8 mouse cellular contexts compared by ENCODE assay signal in the genomic region with DNA sequence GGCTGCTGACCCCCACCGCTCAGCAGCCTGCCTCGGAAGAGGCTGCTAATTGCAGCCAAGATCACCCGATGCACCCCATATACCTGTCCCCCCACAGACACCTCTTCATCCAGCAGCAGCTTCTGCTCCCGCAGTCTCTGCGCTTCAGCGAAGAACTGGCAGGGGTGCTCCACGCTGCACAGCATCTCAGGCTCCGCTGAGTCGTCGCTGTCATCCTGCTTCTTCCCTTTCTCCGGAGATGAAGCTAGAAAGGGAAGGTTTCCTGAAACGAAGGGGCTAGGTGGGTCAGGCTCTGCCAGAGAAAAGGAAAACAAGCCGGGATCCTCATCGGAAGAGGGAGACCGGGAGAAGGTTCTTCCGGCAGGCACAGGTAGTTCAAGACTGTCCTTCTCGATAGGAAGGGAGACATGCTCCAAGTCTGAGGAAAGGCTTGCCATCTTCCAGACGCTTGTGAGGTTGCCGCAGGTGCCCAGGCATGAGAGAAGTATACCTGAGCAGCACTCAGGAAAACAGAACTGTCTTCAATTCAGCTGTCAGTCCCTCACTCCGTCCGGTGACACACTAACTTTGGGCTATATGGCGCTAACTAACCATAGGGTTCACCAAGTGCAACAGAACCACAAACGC. TPM values are rescaled to one million over a fixed set of nuclear protein-coding genes. Genes with fewer than 3 reads are reported as not detected.
DNase-seq lines count a peak whose midpoint lies in the region; ATAC-seq and TF ChIP-seq lines count a peak whose summit lies in the region.

No protein-coding gene starts in this region.

- H3K4me1 ChIP-seq in kidney, embryonic 14.5 days (ENCODE audit: control insufficient read depth, insufficient read depth, low read length): no peaks in the 10 kb centered on the region
- peaks cover 11% of the 10 kb centered on the region for H3K4me1 ChIP-seq in embryonic fibroblast, embryonic 13.5 days (ENCODE audit: control insufficient read depth, insufficient read depth, low read length)
- 0 out of 2 replicates have a peak, but pooled peaks cover 4% of the 10 kb centered on the region for H3K4me1 ChIP-seq in intestine, embryonic 14.5 days (replicated peaks; ENCODE audit: control insufficient read depth, insufficient read depth, low read length)
- peaks cover 4% of the 10 kb centered on the region for H3K4me1 ChIP-seq in lung, postnatal 0 days (ENCODE audit: insufficient read depth, low read depth, low read length)
- H3K4me1 ChIP-seq in stomach, embryonic 15.5 days: peaks cover 13% of the 10 kb centered on the region; the same call in 1 of the 2 replicates
- peaks cover 7% of the 10 kb centered on the region for H3K4me1 ChIP-seq in thymus, adult 2 months (replicated peaks; ENCODE audit: control insufficient read depth, insufficient read depth, low read length)

- TF ChIP-seq CTCF in embryonic fibroblast, embryonic 13.5 days (IDR thresholded peaks at IDR 0.05; ENCODE audit: borderline replicate concordance, insufficient read depth, low read length): no peak
- TF ChIP-seq CTCF in lung, postnatal 0 days (IDR thresholded peaks at IDR 0.05): no peak
- no peak for TF ChIP-seq CTCF in thymus, adult 2 months (IDR thresholded peaks at IDR 0.05; ENCODE audit: borderline replicate concordance, control insufficient read depth, extremely low read depth, insufficient read depth, low read length, poor library complexity)

- no peak for TF ChIP-seq POLR2A in embryonic fibroblast, embryonic 13.5 days (IDR thresholded peaks at IDR 0.05; ENCODE audit: low read depth, low read length)
- TF ChIP-seq POLR2A in thymus, adult 2 months (IDR thresholded peaks at IDR 0.05; ENCODE audit: control insufficient read depth, extremely low read depth, insufficient read depth, low read length, poor library complexity): no peak

- no peaks in the 10 kb centered on the region for H3K9me3 ChIP-seq in kidney, embryonic 14.5 days (ENCODE audit: control insufficient read depth, low read length)
- H3K9me3 ChIP-seq in intestine, embryonic 14.5 days (ENCODE audit: control insufficient read depth, low read length): no peaks in the 10 kb centered on the region
- no peaks in the 10 kb centered on the region for H3K9me3 ChIP-seq in lung, postnatal 0 days (ENCODE audit: low read length)
- H3K9me3 ChIP-seq in stomach, embryonic 15.5 days: no peaks in the 10 kb centered on the region

- 0 out of 2 replicates have a peak, but pooled peaks have one; percentile 42 for ATAC-seq in kidney, embryonic 14.5 days (ENCODE audit: low FRiP score, low TSS enrichment)
- 0 out of 2 replicates have a peak, but pooled peaks have one; percentile 45 for ATAC-seq in intestine, embryonic 14.5 days (replicated peaks; ENCODE audit: low FRiP score, low TSS enrichment, low read depth)
- ATAC-seq in lung, postnatal 0 days: 0 out of 2 replicates have a peak, but pooled peaks have one; percentile 13
- ATAC-seq in stomach, embryonic 15.5 days (ENCODE audit: insufficient read depth, low FRiP score, low read depth): no peak

- H3K4me2 ChIP-seq in kidney, embryonic 14.5 days (replicated peaks; ENCODE audit: low read depth, low read length): peak overlapping the region; percentile 90
- H3K4me2 ChIP-seq in intestine, embryonic 14.5 days (ENCODE audit: low read length): peak overlapping the region; percentile 83
- H3K4me2 ChIP-seq in lung, postnatal 0 days (replicated peaks; ENCODE audit: low read depth, low read length): peak overlapping the region; percentile 62
- peak overlapping the region; percentile 79 for H3K4me2 ChIP-seq in stomach, embryonic 15.5 days

- no peak overlapping the region for H3K27ac ChIP-seq in kidney, embryonic 14.5 days (ENCODE audit: low read depth, low read length)
- peak overlapping the region; percentile 71 for H3K27ac ChIP-seq in embryonic fibroblast, embryonic 13.5 days (ENCODE audit: insufficient read depth, low read length)
- H3K27ac ChIP-seq in intestine, embryonic 14.5 days (ENCODE audit: low read depth): no peak overlapping the region
- peak overlapping the region; percentile 63 for H3K27ac ChIP-seq in lung, postnatal 0 days (ENCODE audit: low read length)
- no peak overlapping the region for H3K27ac ChIP-seq in stomach, embryonic 15.5 days
- H3K27ac ChIP-seq in thymus, adult 2 months (ENCODE audit: control insufficient read depth, insufficient read depth, low read length): no peak overlapping the region

- peaks cover 8% of the 10 kb centered on the region for H3K27me3 ChIP-seq in kidney, embryonic 14.5 days (ENCODE audit: control insufficient read depth, insufficient read depth, low read length)
- no peaks in the 10 kb centered on the region for H3K27me3 ChIP-seq in intestine, embryonic 14.5 days (replicated peaks; ENCODE audit: control insufficient read depth, insufficient read depth, low read length)
- no peaks in the 10 kb centered on the region for H3K27me3 ChIP-seq in lung, postnatal 0 days (replicated peaks; ENCODE audit: insufficient read depth, low read length)
- H3K27me3 ChIP-seq in stomach, embryonic 15.5 days (replicated peaks): 0 out of 2 replicates have a peak, but pooled peaks cover 3% of the 10 kb centered on the region
- no peaks in the 10 kb centered on the region for H3K27me3 ChIP-seq in thymus, adult 2 months (ENCODE audit: control insufficient read depth, insufficient read depth, low read length)

- no peak for DNase-seq in kidney, adult 18-20 months
- DNase-seq in ZHBTc4 (ENCODE audit: low read depth, low spot score): peak; percentile 36
- DNase-seq in intestine, embryonic 14.5 days (ENCODE audit: low spot score): peak; percentile 64
- DNase-seq in lung, postnatal 0 days (ENCODE audit: low spot score): no peak
- DNase-seq in thymus, adult 2 months: no peak

- peak overlapping the region; percentile 42 for H3K9ac ChIP-seq in kidney, embryonic 14.5 days (ENCODE audit: low read depth, low read length)
- peak overlapping the region; percentile 45; the same call in 1 of the 2 replicates for H3K9ac ChIP-seq in intestine, embryonic 14.5 days (ENCODE audit: low read length)
- H3K9ac ChIP-seq in lung, postnatal 0 days (replicated peaks; ENCODE audit: low read depth): peak overlapping the region; percentile 24; the same call in 1 of the 2 replicates
- peak overlapping the region; percentile 31 for H3K9ac ChIP-seq in stomach, embryonic 15.5 days

- 17% methylated on average over 23 of the region's 23 CpGs for WGBS in kidney, embryonic 14.5 days
- 20% methylated on average over 23 of the region's 23 CpGs for WGBS in intestine, embryonic 14.5 days
- 18% methylated on average over 23 of the region's 23 CpGs for WGBS in lung, postnatal 0 days
- WGBS in stomach, embryonic 15.5 days: 20% methylated on average over 23 of the region's 23 CpGs
- WGBS in thymus, adult 2 months: 77% methylated on average over 23 of the region's 23 CpGs

- peak overlapping the region; percentile 42 for H3K4me3 ChIP-seq in kidney, embryonic 14.5 days (ENCODE audit: low read length)
- H3K4me3 ChIP-seq in embryonic fibroblast, embryonic 13.5 days (ENCODE audit: insufficient read depth, low read length): no peak overlapping the region
- H3K4me3 ChIP-seq in intestine, embryonic 14.5 days (ENCODE audit: low read depth, low read length): peak overlapping the region; percentile 38
- peak overlapping the region; percentile 30 for H3K4me3 ChIP-seq in lung, postnatal 0 days (ENCODE audit: low read depth, low read length)
- peak overlapping the region; percentile 37 for H3K4me3 ChIP-seq in stomach, embryonic 15.5 days (replicated peaks)
- H3K4me3 ChIP-seq in thymus, adult 2 months (ENCODE audit: control insufficient read depth, insufficient read depth, low read length): no peak overlapping the region; the same call in 1 of the 2 replicates

- TF ChIP-seq EP300 in lung, postnatal 0 days (IDR thresholded peaks at IDR 0.05): no peak

- H3K36me3 ChIP-seq in kidney, embryonic 14.5 days (ENCODE audit: control insufficient read depth, insufficient read depth, low read length): no peaks in the 10 kb centered on the region
- no peaks in the 10 kb centered on the region for H3K36me3 ChIP-seq in intestine, embryonic 14.5 days (ENCODE audit: control insufficient read depth, insufficient read depth, low read length)
- H3K36me3 ChIP-seq in lung, postnatal 0 days (ENCODE audit: insufficient read depth, low read length): no peaks in the 10 kb centered on the region
- H3K36me3 ChIP-seq in stomach, embryonic 15.5 days: no peaks in the 10 kb centered on the region
- H3K36me3 ChIP-seq in thymus, adult 2 months (ENCODE audit: control insufficient read depth, insufficient read depth, low read length): no peaks in the 10 kb centered on the region

RNA-seq across cellular contexts. Expression of gene Klhl33, which starts 0.4 kb away (rescaled TPM):
- polyA plus RNA-seq in kidney, embryonic 14.5 days (2014; fragmentation: Nextera tagmentation; extraction: Ambion mirVana): 0.11 and 0.20 TPM in 2 replicates
- polyA plus RNA-seq in embryonic fibroblast, embryonic 13.5 days (2011; ENCODE audit: insufficient read length, low read depth, missing spikeins): 0.47 and 0.65 TPM in 2 replicates
- 0.11 and 0.16 TPM in 2 replicates for polyA plus RNA-seq in intestine, embryonic 14.5 days (2014; fragmentation: Nextera tagmentation; extraction: Ambion mirVana)
- polyA plus RNA-seq in lung, postnatal 0 days (2015; fragmentation: Nextera tagmentation; extraction: Ambion mirVana): 0.52 and 0.63 TPM in 2 replicates
- 0.28 and 0.36 TPM in 2 replicates for polyA plus RNA-seq in stomach, embryonic 15.5 days (2015; fragmentation: Nextera tagmentation; extraction: Ambion mirVana)
- polyA plus RNA-seq in thymus, adult 2 months (2012; rRNA removed): 0.31 and 1.0 TPM in 2 replicates

RNA-seq across cellular contexts. Expression of gene Tep1, which starts 26.5 kb away (rescaled TPM):
- 10.3 and 10.6 TPM in 2 replicates for polyA plus RNA-seq in kidney, embryonic 14.5 days (2014; fragmentation: Nextera tagmentation; extraction: Ambion mirVana)
- 26.1 and 30.5 TPM in 2 replicates for polyA plus RNA-seq in embryonic fibroblast, embryonic 13.5 days (2011; ENCODE audit: insufficient read length, low read depth, missing spikeins)
- polyA plus RNA-seq in intestine, embryonic 14.5 days (2014; fragmentation: Nextera tagmentation; extraction: Ambion mirVana): 10.5 and 10.9 TPM in 2 replicates
- polyA plus RNA-seq in lung, postnatal 0 days (2015; fragmentation: Nextera tagmentation; extraction: Ambion mirVana): 11.1 and 13.0 TPM in 2 replicates
- polyA plus RNA-seq in stomach, embryonic 15.5 days (2015; fragmentation: Nextera tagmentation; extraction: Ambion mirVana): 6.4 and 7.3 TPM in 2 replicates
- polyA plus RNA-seq in thymus, adult 2 months (2012; rRNA removed): 29.0 and 32.2 TPM in 2 replicates

RNA-seq across cellular contexts. Expression of gene Osgep, which starts 27.8 kb away (rescaled TPM):
- 168 and 198 TPM in 2 replicates for polyA plus RNA-seq in kidney, embryonic 14.5 days (2014; fragmentation: Nextera tagmentation; extraction: Ambion mirVana)
- polyA plus RNA-seq in embryonic fibroblast, embryonic 13.5 days (2011; ENCODE audit: insufficient read length, low read depth, missing spikeins): 30.5 and 38.8 TPM in 2 replicates
- polyA plus RNA-seq in intestine, embryonic 14.5 days (2014; fragmentation: Nextera tagmentation; extraction: Ambion mirVana): 140 and 169 TPM in 2 replicates
- polyA plus RNA-seq in lung, postnatal 0 days (2015; fragmentation: Nextera tagmentation; extraction: Ambion mirVana): 96.7 and 102 TPM in 2 replicates
- polyA plus RNA-seq in stomach, embryonic 15.5 days (2015; fragmentation: Nextera tagmentation; extraction: Ambion mirVana): 132 and 145 TPM in 2 replicates
- 131 and 143 TPM in 2 replicates for polyA plus RNA-seq in thymus, adult 2 months (2012; rRNA removed)

RNA-seq across cellular contexts. Expression of gene Apex1, which starts 27.9 kb away (rescaled TPM):
- polyA plus RNA-seq in kidney, embryonic 14.5 days (2014; fragmentation: Nextera tagmentation; extraction: Ambion mirVana): 354 and 419 TPM in 2 replicates
- 62.4 and 68.1 TPM in 2 replicates for polyA plus RNA-seq in embryonic fibroblast, embryonic 13.5 days (2011; ENCODE audit: insufficient read length, low read depth, missing spikeins)
- polyA plus RNA-seq in intestine, embryonic 14.5 days (2014; fragmentation: Nextera tagmentation; extraction: Ambion mirVana): 291 and 302 TPM in 2 replicates
- 52.4 and 61.2 TPM in 2 replicates for polyA plus RNA-seq in lung, postnatal 0 days (2015; fragmentation: Nextera tagmentation; extraction: Ambion mirVana)
- 179 and 204 TPM in 2 replicates for polyA plus RNA-seq in stomach, embryonic 15.5 days (2015; fragmentation: Nextera tagmentation; extraction: Ambion mirVana)
- polyA plus RNA-seq in thymus, adult 2 months (2012; rRNA removed): 44.5 and 54.1 TPM in 2 replicates

RNA-seq across cellular contexts. Expression of gene Pip4p1, which starts 33.8 kb away (rescaled TPM):
- 40.1 and 63.0 TPM in 2 replicates for polyA plus RNA-seq in kidney, embryonic 14.5 days (2014; fragmentation: Nextera tagmentation; extraction: Ambion mirVana)
- polyA plus RNA-seq in embryonic fibroblast, embryonic 13.5 days (2011; ENCODE audit: insufficient read length, low read depth, missing spikeins): 66.4 and 69.5 TPM in 2 replicates
- polyA plus RNA-seq in intestine, embryonic 14.5 days (2014; fragmentation: Nextera tagmentation; extraction: Ambion mirVana): 55.8 and 56.9 TPM in 2 replicates
- polyA plus RNA-seq in lung, postnatal 0 days (2015; fragmentation: Nextera tagmentation; extraction: Ambion mirVana): 52.0 and 52.3 TPM in 2 replicates
- polyA plus RNA-seq in stomach, embryonic 15.5 days (2015; fragmentation: Nextera tagmentation; extraction: Ambion mirVana): 50.9 and 51.8 TPM in 2 replicates
- polyA plus RNA-seq in thymus, adult 2 months (2012; rRNA removed): 90.8 and 93.2 TPM in 2 replicates

Comparison
In these comparisons a context has a peak if more than half of its experiments do, and no peak if none do; other contexts are left out.
1. H3K27ac ChIP-seq: peak in embryonic fibroblast, embryonic 13.5 days (single experiment) and lung, postnatal 0 days (single experiment); none in kidney, embryonic 14.5 days (single experiment), intestine, embryonic 14.5 days (single experiment), stomach, embryonic 15.5 days (single experiment) and thymus, adult 2 months (single experiment).
2. H3K4me3 ChIP-seq: peak in kidney, embryonic 14.5 days (single experiment), intestine, embryonic 14.5 days (single experiment), lung, postnatal 0 days (single experiment) and stomach, embryonic 15.5 days (single experiment); none in embryonic fibroblast, embryonic 13.5 days (single experiment) and thymus, adult 2 months (single experiment).
3. DNase-seq: peak in ZHBTc4 (single experiment) and intestine, embryonic 14.5 days (single experiment); none in kidney, adult 18-20 months (single experiment), lung, postnatal 0 days (single experiment) and thymus, adult 2 months (single experiment).
4. Peak in every context shown above with its lines, with median percentiles within 50 percentile points of each other: H3K4me2 ChIP-seq and H3K9ac ChIP-seq.